Mouse (Mus musculus): ENCODE results near the gene Bag6. TPM values are rescaled to one million over a fixed set of nuclear protein-coding genes. Genes with fewer than 3 reads are reported as not detected.

Bag6 gene
- total RNA-seq, 2 experiments from 2014 or later, result 395 to 410 TPM

DNA sequence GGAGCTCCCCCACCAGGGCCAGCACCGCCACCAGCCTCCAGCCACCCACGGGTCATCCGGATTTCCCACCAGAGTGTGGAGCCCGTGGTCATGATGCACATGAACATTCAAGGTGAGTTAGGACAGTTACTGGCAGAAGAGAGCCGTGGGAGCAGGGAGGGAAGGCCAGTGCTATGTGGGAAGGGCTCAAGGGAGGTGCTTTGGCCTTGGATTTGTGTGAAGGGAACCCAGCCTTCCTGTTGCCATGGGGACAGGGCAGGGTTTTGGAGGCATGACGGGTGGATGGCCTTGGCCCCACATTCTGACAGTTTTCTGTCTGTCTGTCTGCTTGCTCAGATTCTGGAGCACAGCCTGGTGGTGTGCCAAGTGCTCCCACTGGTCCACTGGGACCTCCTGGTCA lies 7.0 kb downstream of the Bag6 start:
- intact Hi-C loops (cut with DNase I), result no loop called here
- no peak for DNase-seq

- intact Hi-C loops (cut with DNase I), result no loop called here
- DNase-seq, result no peak
These were observed 11.2 kb downstream of the Bag6 start for GRCm38 (mm10) chr17:35146139-35146538.

GRCm38 (mm10) chr17:35147348-35147747 lies 12.4 kb downstream of the Bag6 start:
- DNase-seq, result no peak
- intact Hi-C loops (cut with DNase I), result no loop called here

GRCm38 (mm10) chr17:35147922-35148639 lies 13.1 kb downstream of the Bag6 start:
- no peak for DNase-seq
- intact Hi-C loops (cut with DNase I), result no loop called here

GRCm38 (mm10) chr17:35152121-35152520 lies 17.1 kb downstream of the Bag6 start:
- no peak for DNase-seq

GRCm38 (mm10) chr17:35153077-35153476 lies 18.1 kb downstream of the Bag6 start:
- intact Hi-C loops (cut with DNase I), result no loop called here
- no peak for DNase-seq

More at GRCm38 (mm10) chr17:35152121-35152520, 17.1 kb downstream of the Bag6 start:
- intact Hi-C loops (cut with DNase I), result no loop called here

DNA sequence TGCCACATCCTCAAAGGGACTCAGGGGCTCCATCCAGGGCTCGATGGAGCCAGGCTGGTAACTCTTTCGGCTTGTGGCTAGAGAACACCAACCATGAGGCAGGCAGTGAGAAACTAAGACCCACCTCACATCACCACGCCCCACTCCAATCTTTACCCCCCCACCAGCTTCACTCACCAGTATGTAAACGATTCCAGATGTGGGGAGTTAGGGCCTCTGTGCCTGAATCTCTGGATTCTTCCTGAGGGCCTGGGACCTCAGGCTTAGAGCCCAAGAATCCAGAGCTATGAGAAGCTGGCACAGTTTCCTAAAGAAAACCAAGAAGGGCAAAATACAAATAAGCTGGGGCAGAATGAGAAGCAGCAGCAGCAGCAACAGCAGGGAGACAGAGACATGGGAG lies 19.0 kb downstream of the Bag6 start:
- intact Hi-C loops (cut with DNase I), result no loop called here
- no peak for DNase-seq

DNA sequence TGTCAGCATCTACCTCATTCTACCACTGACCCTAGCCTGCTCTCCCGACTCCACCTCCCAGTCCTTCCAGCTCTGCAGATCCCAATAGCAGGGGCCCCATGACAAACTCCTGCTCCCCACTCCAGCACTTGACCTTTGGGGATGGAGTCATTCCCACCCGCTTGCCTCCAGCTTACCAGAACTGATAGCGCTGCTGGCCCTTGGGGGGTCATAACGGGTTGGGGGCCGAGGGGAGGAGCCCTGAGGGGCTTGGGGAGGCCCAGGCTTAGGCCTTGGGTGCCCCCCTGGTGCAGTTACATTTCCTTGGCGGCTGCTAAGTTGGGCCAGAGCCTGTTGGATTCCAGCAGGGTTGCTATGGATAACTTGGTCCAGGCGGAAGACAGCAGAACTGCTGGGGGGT lies 19.6 kb downstream of the Bag6 start:
- DNase-seq, result no peak
- intact Hi-C loops (cut with DNase I), result no loop called here

DNA sequence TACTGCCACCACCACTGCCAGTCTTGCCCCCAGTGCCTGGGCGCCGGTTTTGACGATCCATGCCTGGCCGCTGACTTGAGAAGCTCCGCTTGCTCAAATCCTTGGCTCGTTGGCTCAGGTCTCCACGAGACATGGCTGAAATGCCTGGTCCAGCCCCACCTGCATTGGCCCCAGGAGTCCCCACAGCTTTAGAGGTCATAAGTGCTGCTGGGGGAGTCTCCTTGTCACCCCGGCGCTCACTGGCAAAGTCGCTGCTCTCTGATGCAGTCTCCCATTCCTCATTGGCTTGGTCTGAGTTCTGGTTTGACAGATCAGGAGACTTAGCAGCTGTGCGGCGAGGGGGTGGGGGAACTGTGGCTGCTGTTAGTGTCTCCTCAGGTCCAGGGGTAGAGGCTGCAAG lies 20.5 kb downstream of the Bag6 start:
- intact Hi-C loops (cut with DNase I), result no loop called here
- no peak for DNase-seq

DNA sequence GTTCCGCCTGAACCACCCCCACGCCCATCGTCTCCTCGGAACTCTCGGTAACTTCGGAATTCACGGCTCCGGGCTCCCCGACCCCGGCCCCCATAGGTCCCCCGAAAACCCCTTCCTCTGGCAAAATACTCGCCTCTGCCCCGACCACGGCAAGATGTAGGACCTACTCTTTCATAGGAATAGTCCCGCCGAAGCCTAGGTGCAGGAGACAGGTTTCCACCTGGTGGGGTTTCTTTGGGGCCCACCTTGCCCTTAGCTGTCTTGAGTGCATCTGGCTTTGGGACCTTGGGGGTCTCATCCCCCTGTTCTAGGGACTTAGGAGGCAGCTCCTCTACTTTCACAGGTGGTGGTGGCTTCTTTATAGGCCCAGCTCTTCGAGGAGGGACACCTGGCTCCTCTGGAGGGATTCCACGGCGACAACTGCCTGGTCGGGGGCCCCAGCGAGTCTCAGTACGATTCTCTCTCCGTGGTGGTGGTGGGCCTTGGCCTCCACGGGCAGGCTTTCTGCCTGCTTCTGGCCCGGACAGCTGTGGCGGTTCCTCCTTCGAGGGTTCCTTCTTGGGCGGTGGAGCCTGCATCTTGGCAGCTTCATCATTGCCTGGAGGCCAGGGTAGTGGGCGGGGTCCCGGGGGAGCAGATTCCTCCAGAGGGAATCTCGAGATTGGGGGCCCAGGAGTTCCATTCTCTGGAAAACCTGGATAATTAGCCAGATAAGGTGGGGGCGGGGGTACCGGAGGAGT lies 21.7 kb downstream of the Bag6 start:
- intact Hi-C loops (cut with DNase I), result no loop called here
- no peak for DNase-seq

DNA sequence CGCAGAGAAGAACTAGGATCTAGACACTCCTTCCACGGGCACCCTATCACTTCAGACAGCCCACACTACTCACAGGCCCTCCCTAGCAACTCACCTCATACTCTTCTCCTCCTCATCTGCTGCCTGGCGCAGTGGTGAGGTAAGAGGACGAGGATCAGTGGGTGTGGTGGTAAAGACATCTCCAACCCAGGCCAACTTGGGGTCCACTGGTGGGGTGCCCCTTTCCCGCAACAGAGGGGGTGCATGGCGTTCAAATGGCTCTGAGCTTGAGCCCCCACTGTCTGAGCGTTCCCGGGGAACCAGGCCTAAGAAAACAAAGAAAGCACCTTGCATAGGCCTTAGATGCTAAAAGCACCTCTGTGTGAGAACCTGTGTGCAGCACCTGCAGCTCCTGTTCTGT lies 22.3 kb downstream of the Bag6 start:
- intact Hi-C loops (cut with DNase I), result no loop called here
- DNase-seq, result no peak

DNA sequence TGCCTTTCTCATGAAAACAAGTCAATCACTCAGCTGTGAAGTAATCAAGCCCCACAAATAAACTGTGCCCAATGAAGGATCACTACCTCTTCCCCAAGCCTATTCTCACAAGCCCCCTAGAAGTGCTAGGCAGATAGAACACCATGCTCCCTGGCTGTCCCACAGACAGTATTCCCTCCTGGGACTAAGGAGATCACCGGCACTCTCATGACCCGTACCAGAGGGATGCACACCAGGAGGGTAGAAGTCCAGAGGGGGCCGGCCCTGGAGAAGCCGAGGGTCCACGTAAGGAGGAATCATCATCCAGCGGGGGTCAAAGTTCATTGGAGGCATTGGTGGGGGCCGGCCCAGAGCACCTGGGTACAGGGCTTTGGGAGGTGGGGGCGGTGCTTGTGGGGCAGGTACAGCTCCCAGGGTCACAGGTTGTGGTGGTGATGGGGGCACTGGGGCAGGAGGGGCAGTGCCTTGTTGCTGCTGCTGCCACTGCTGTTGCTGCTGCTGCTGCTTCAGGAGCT lies 22.7 kb downstream of the Bag6 start:
- intact Hi-C loops (cut with DNase I), result no loop called here
- no peak for DNase-seq

DNA sequence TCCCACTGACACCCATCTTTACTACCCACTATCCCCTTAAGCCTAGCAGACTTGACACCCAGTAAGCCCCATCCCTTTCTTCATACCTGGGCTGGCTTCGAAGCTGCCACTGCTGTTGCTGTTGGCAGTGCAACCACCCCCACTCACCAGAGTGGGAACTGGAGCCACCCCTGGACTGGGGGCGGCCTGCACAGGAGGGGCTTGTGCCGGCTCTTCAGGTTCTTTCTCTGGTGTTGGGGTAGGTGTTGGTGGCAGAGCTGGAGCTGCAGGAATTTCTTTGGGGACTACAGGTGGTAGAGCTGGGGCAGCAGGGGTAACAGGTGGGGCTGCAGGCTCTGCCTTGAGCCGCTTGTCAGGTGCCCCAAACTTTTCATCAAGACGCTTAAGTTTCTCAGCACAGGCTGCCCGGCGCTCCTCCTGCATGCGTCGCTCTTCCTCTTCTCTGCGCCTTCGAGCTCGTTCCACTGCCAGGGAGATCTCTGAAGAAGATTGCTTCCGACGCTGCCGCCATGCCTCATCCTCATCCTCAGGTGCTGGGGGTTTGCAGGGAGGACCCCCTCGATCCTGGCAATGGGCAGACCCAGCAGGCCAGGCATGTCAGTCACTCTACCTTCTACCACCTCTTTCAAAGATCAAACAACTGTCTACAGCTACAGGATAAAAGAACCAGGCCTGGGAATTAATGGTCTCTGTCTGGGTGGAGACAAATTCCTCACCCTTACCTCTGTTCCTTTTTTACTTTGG lies 24.0 kb downstream of the Bag6 start:
- DNase-seq, result no peak
- intact Hi-C loops (cut with DNase I), result no loop called here

GRCm38 (mm10) chr17:35159638-35160037 lies 24.7 kb downstream of the Bag6 start:
- DNase-seq, result no peak
- intact Hi-C loops (cut with DNase I), result no loop called here

DNA sequence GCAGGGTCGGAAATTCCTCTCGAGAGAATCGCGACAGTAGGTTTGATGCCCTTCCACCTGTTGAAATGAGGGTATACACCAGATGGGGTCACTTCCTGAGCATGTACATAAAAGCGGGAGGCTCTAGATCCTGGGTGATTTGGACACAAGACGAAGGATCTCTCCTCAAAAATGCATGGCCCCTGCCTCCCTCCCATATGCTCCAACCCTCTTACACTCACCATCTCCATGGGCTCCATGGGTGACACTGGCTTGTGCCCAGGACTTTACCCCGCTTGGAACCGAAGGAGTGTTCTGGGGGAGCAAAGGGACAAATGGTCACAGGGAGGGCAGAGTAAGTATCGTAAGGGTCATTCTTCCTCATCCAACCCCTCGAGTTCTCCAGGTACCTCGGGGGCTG lies 26.4 kb downstream of the Bag6 start:
- intact Hi-C loops (cut with DNase I), result no loop called here

GRCm38 (mm10) chr17:35162121-35162520 lies 27.1 kb downstream of the Bag6 start:
- no peak for DNase-seq
- intact Hi-C loops (cut with DNase I), result no loop called here

More for the DNA sequence above, 26.4 kb downstream of the Bag6 start:
- no peak for DNase-seq

DNA sequence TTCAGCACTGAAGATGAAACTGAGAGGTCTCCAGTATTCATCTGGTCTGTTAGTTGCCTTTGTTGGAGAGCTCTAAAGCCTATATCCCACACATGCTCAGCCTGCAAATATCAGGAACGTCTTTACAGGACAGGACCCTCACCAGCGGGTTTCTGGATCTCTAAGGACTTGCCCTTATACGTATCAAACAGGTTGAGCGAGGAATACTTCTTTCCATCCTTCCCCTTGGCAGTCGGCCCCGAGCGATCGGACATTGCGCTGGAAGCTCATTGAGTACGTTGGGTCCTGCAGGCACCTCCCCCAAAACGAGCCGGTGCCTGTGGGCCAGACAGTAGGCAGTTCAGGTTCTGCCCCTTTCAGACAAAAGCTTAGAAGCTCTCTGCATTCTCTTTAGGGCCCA lies 27.8 kb downstream of the Bag6 start:
- DNase-seq, result no peak
- intact Hi-C loops (cut with DNase I), result no loop called here

DNA sequence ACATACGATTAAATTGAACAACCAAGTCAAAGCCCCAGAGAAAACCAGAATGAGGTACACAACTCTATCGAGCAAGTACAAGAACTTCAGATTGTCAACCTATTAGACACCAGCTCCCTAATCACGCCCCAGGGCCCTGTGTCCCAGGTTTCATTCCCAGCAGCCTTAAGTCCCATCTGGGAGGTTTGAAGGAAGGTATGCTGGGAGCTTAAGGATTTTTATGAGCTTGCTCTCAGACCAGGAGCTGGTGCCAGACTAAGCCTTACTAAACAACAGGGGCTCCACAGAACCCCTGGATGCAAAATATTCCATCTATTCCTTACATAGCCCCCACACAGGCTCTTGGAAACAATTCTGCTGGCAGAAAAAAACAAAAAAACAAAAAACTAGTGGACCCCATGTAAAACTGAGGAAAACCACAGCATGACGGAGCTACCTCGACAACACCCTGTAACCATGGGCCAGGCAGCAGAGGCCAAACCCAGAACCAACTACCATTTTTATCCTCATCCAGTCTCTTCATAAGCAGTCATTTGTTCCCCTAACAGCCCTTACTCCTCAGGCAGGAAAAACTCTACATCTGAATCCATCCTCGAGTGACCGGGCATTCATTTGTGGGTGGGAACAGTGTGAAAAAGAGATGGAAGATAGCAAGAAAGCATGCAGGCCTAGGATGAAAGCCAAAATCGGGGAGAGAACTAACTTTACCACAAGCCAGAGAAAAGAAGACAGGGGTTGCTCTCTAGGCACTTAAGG lies 28.5 kb downstream of the Bag6 start:
- intact Hi-C loops (cut with DNase I), result no loop called here
- no peak for DNase-seq

- intact Hi-C loops (cut with DNase I), result no loop called here
- DNase-seq, result no peak
These were observed 29.2 kb downstream of the Bag6 start for GRCm38 (mm10) chr17:35164218-35164567.

- intact Hi-C loops (cut with DNase I), result loop anchor here (5.0 kb wide), 1 partner anchor 67 kb away; the partner anchor contains the start of gene Atp6v1g2
- peak; percentile 99 for DNase-seq
These were observed 29.8 kb downstream of the Bag6 start, which contains the start of gene Prrc2a for GRCm38 (mm10) chr17:35164568-35165450. Prrc2a (minus strand) TSS chr17:35164897.

Measured in left cerebral cortex, postnatal 4 days (tissue).